Mouse (Mus musculus) limb, embryonic 14.5 days (tissue): ENCODE data around the gene Smarcd3. TPM values are rescaled to one million over a fixed set of nuclear protein-coding genes. Genes with fewer than 3 reads are reported as not detected.

ENCODE experiments used
- ATAC-seq: fragments of 200-750 bp; cut with Nextera tagmentation; 2 replicates; pipeline ENCODE4 v1.8.0; 2017; ENCODE audit warnings: low read depth, moderate number of reproducible peaks, moderate TSS enrichment; ENCODE audit not compliant: low FRiP score
- DNase-seq: peaks from one replicate; pipeline ENCODE4 v3.0.0-alpha.2; 2015; ENCODE audit warnings: low spot score
- H3K27ac ChIP-seq: fragments of 300-500 bp; sonication (generic); replicated peaks from 2 replicates; pipeline ENCODE4 v1.5.1; 2014; ENCODE audit warnings: low read depth, mild to moderate bottlenecking, low read length, moderate library complexity, mixed read lengths
- H3K27me3 ChIP-seq: fragments of 300-500 bp; sonication (generic); 2 replicates; pipeline ENCODE4 v1.6.1; 2014; ENCODE audit warnings: low read length, mixed read lengths; ENCODE audit not compliant: control insufficient read depth, insufficient read depth
- H3K36me3 ChIP-seq: fragments of 300-500 bp; sonication (generic); 2 replicates; pipeline ENCODE4 v1.6.1; 2014; ENCODE audit warnings: mild to moderate bottlenecking, low read length, moderate library complexity, mixed read lengths; ENCODE audit not compliant: control insufficient read depth, insufficient read depth
- H3K4me1 ChIP-seq: fragments of 300-500 bp; sonication (generic); 2 replicates; pipeline ENCODE4 v1.6.1; 2014; ENCODE audit warnings: antibody characterized with exemption, low read length, mixed read lengths; ENCODE audit not compliant: control insufficient read depth, insufficient read depth
- H3K4me2 ChIP-seq: fragments of 300-500 bp; sonication (generic); replicated peaks from 2 replicates; pipeline ENCODE4 v1.6.1; 2014; ENCODE audit warnings: low read depth, mild to moderate bottlenecking, low read length, moderate library complexity; ENCODE audit not compliant: severe bottlenecking
- H3K4me3 ChIP-seq: fragments of 300-500 bp; sonication (generic); replicated peaks from 2 replicates; pipeline ENCODE4 v1.5.1; 2014; ENCODE audit warnings: low read length
- H3K9ac ChIP-seq: fragments of 300-500 bp; sonication (generic); 2 replicates; pipeline ENCODE4 v1.6.1; 2014; ENCODE audit warnings: mild to moderate bottlenecking, low read depth, low read length, moderate library complexity; ENCODE audit not compliant: severe bottlenecking
- H3K9me3 ChIP-seq: fragments of 300-500 bp; sonication (generic); 2 replicates; pipeline ENCODE4 v1.6.1; 2016; ENCODE audit warnings: low read length; ENCODE audit not compliant: control insufficient read depth
- POLR2A ChIP-seq: fragments of 200-500 bp; IDR thresholded peaks from 2 replicates; pipeline ENCODE4 v1.8.0; 2012; ENCODE audit warnings: inconsistent platforms, mild to moderate bottlenecking, moderate library complexity, borderline replicate concordance; ENCODE audit not compliant: insufficient read depth, insufficient read length; ENCODE audit errors: extremely low read depth
- WGBS: fragments of 180-500 bp; shearing (Covaris S2); extraction: QIAGEN DNeasy Blood & Tissue Kit; methylation state at CpG from one replicate; pipeline ENCODE4 v1.1.7; 2014; 5-methylcytosine and 5-hydroxymethylcytosine counted together
- polyA plus RNA-seq, 2 experiments: library from polyadenylated mRNA; depleted of rRNA in 1 of 2; stranded (reverse) in 1 of 2; unstranded in 1 of 2; fragments of >200 nt; fragmentation: Nextera tagmentation in 1 of 2; extraction: Ambion mirVana in 1 of 2; gene quantifications; 2 replicates each; pipeline versions ENCODE4 v1.2.1 to v1.2.3; 2012 to 2014

Gene Smarcd3
- polyA plus RNA-seq, 2 experiments = 52.7 to 91.5 TPM

GRCm38 (mm10) chr5:24593230-24593629 is 31.0 kb downstream of the Smarcd3 start:
- Histone ChIP-seq H3K4me2 (no peak overlapping the region), H3K36me3 (peaks cover 81% of the 10 kb centered on the region), H3K9me3 (no peaks in the 10 kb centered on the region), H3K27me3 (no peaks in the 10 kb centered on the region), H3K4me1 (peaks cover 19% of the 10 kb centered on the region), H3K4me3 (no peak overlapping the region), H3K27ac (no peak overlapping the region), H3K9ac (no peak overlapping the region)
- ATAC-seq (no peak), DNase-seq (no peak)
- no peak for TF ChIP-seq POLR2A
- WGBS = 78% methylated on average over 10 of the region's 10 CpGs

- Histone ChIP-seq H3K9me3 (no peaks in the 10 kb centered on the region), H3K4me2 (no peak overlapping the region), H3K9ac (no peak overlapping the region), H3K27me3 (no peaks in the 10 kb centered on the region), H3K27ac (no peak overlapping the region), H3K36me3 (peaks cover 85% of the 10 kb centered on the region), H3K4me1 (peaks cover 18% of the 10 kb centered on the region), H3K4me3 (no peak overlapping the region)
- DNase-seq (no peak), ATAC-seq (no peak)
- TF ChIP-seq POLR2A = no peak
- 62% methylated on average over 20 of the region's 21 CpGs for WGBS
These were observed 31.6 kb downstream of the Smarcd3 start for GRCm38 (mm10) chr5:24592471-24593160.

- TF ChIP-seq POLR2A = no peak
- Histone ChIP-seq H3K4me1 (peaks cover 17% of the 10 kb centered on the region), H3K4me3 (no peak overlapping the region), H3K9ac (no peak overlapping the region), H3K4me2 (no peak overlapping the region), H3K9me3 (no peaks in the 10 kb centered on the region), H3K27ac (no peak overlapping the region), H3K36me3 (peaks cover 84% of the 10 kb centered on the region), H3K27me3 (no peaks in the 10 kb centered on the region)
- DNase-seq (no peak), ATAC-seq (no peak)
- WGBS = 53% methylated on average over 24 of the region's 24 CpGs
These were observed 32.3 kb downstream of the Smarcd3 start for GRCm38 (mm10) chr5:24591796-24592470.

GRCm38 (mm10) chr5:24591268-24591721 is 32.9 kb downstream of the Smarcd3 start:
- Histone ChIP-seq H3K4me3 (no peak overlapping the region), H3K36me3 (peaks cover 80% of the 10 kb centered on the region)
- no peak for ATAC-seq

GRCm38 (mm10) chr5:24589511-24590500 is 34.4 kb downstream of the Smarcd3 start:
- Histone ChIP-seq H3K9ac (no peak overlapping the region), H3K4me2 (no peak overlapping the region), H3K27me3 (no peaks in the 10 kb centered on the region), H3K9me3 (no peaks in the 10 kb centered on the region), H3K27ac (no peak overlapping the region), H3K4me3 (no peak overlapping the region), H3K36me3 (peaks cover 65% of the 10 kb centered on the region), H3K4me1 (peaks cover 16% of the 10 kb centered on the region)
- DNase-seq (no peak), ATAC-seq (no peak)
- no peak for TF ChIP-seq POLR2A
- WGBS = 90% methylated on average over 20 of the region's 20 CpGs

More at GRCm38 (mm10) chr5:24591268-24591721, 32.9 kb downstream of the Smarcd3 start:
- Histone ChIP-seq H3K27ac (no peak overlapping the region), H3K4me1 (peaks cover 11% of the 10 kb centered on the region), H3K4me2 (no peak overlapping the region), H3K27me3 (no peaks in the 10 kb centered on the region), H3K9ac (no peak overlapping the region), H3K9me3 (no peaks in the 10 kb centered on the region)
- 32% methylated on average over 23 of the region's 23 CpGs for WGBS
- TF ChIP-seq POLR2A = no peak
- no peak for DNase-seq
